Mouse (Mus musculus) kidney, embryonic 16.5 days (tissue): ENCODE data around the gene Itpr2. TPM values are rescaled to one million over a fixed set of nuclear protein-coding genes. Genes with fewer than 3 reads are reported as not detected.

Experiments used
- ATAC-seq: fragments of 200-750 bp; cut with Nextera tagmentation; 2 replicates; pipeline ENCODE4 v1.8.0; 2017; ENCODE audit warnings: moderate TSS enrichment; ENCODE audit not compliant: low FRiP score, low TSS enrichment
- H3K27ac ChIP-seq: fragments of 300-500 bp; sonication (generic); 2 replicates; pipeline ENCODE4 v1.5.1; 2014; ENCODE audit warnings: low read length
- H3K27me3 ChIP-seq: fragments of 300-500 bp; sonication (generic); 2 replicates; pipeline ENCODE4 v1.6.1; 2014; ENCODE audit warnings: low read length, control low read depth, mixed read lengths; ENCODE audit not compliant: insufficient read depth
- H3K36me3 ChIP-seq: fragments of 300-500 bp; sonication (generic); 2 replicates; pipeline ENCODE4 v1.6.1; 2014; ENCODE audit warnings: low read length, control low read depth, mixed read lengths; ENCODE audit not compliant: insufficient read depth
- H3K4me1 ChIP-seq: fragments of 300-500 bp; sonication (generic); 2 replicates; pipeline ENCODE4 v1.6.1; 2014; ENCODE audit warnings: low read length, control low read depth, mixed read lengths; ENCODE audit not compliant: insufficient read depth
- H3K4me2 ChIP-seq: fragments of 300-500 bp; sonication (generic); replicated peaks from 2 replicates; pipeline ENCODE4 v1.6.1; 2014; ENCODE audit warnings: low read depth, low read length
- H3K4me3 ChIP-seq: fragments of 300-500 bp; sonication (generic); 2 replicates; pipeline ENCODE4 v1.5.1; 2014; ENCODE audit warnings: mild to moderate bottlenecking, low read length
- H3K9ac ChIP-seq: fragments of 300-500 bp; sonication (generic); replicated peaks from 2 replicates; pipeline ENCODE4 v1.6.1; 2014; ENCODE audit warnings: low read length
- H3K9me3 ChIP-seq: fragments of 300-500 bp; sonication (generic); 2 replicates; pipeline ENCODE4 v1.6.1; 2016; ENCODE audit warnings: low read length, control low read depth
- WGBS: fragments of 180-500 bp; shearing (Covaris S2); extraction: QIAGEN DNeasy Blood & Tissue Kit; methylation state at CpG from one replicate; pipeline ENCODE4 v1.1.7; 2014; 5-methylcytosine and 5-hydroxymethylcytosine counted together
- polyA plus RNA-seq: library from polyadenylated mRNA; unstranded; fragments of >200 nt; fragmentation: Nextera tagmentation; extraction: Ambion mirVana; gene quantifications from 2 replicates; pipeline ENCODE4 v1.2.1, GENCODE M21; 2015

Itpr2 gene
- polyA plus RNA-seq, 1 experiment from 2014 or later = 14.0 TPM

DNA sequence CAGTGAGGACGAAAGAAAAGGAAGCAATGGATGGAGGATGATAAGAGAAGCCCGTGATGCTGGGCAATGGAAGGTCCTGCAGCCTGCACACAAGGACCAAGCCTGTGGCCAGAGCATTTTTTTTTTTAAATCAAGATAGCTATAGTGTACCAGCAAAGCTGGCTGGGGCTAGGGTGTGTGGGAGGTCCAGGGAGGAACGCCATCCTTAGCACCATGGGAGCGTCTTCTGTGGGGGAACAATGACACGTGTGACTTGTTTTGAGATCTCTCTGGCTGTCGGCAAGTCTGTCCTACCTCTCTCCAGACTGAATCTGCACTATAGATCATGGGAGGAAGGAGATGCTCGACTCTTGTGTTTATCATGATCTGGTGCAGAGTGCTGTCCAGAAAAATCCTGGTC, 365.8 kb downstream of the Itpr2 start:
- no peaks in the 10 kb centered on the region for H3K27me3 ChIP-seq
- ATAC-seq = no peak
- no peak overlapping the region for H3K4me2 ChIP-seq
- H3K9me3 ChIP-seq = no peaks in the 10 kb centered on the region
- no peak overlapping the region for H3K9ac ChIP-seq
- no peak overlapping the region for H3K27ac ChIP-seq
- H3K4me3 ChIP-seq = no peak overlapping the region
- H3K36me3 ChIP-seq = no peaks in the 10 kb centered on the region
- 0 out of 2 replicates have a peak, but pooled peaks cover 10% of the 10 kb centered on the region for H3K4me1 ChIP-seq
- 33% methylated on average over 7 of the region's 7 CpGs for WGBS

DNA sequence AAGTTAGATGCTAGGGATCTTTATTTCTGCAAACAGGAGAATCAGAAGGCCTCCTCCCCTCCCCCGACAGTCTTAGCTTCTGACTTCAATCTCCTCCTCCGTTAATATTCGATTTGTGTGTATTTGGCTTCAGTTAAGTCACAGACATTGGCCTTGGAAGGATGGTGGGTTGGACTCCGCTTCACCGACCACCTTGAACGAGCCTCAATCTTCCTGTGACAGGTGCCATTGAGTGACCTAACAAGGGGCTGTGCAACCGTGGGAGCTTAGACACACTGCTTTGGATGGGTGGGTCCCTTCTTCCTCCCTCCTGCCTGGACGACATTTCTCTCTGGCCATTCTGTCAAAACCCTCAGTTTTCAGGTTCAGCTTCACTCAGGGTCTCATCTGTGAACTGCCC, 366.7 kb downstream of the Itpr2 start:
- ATAC-seq = no peak
- no peaks in the 10 kb centered on the region for H3K36me3 ChIP-seq
- no peak overlapping the region for H3K27ac ChIP-seq
- no peaks in the 10 kb centered on the region for H3K9me3 ChIP-seq
- 50% methylated on average over 8 of the region's 8 CpGs for WGBS
- H3K27me3 ChIP-seq = no peaks in the 10 kb centered on the region
- H3K4me2 ChIP-seq = no peak overlapping the region
- H3K4me1 ChIP-seq = 0 out of 2 replicates have a peak, but pooled peaks cover 10% of the 10 kb centered on the region
- no peak overlapping the region for H3K4me3 ChIP-seq
- H3K9ac ChIP-seq = no peak overlapping the region

- Histone ChIP-seq H3K27me3 (no peaks in the 10 kb centered on the region), H3K9ac (no peak overlapping the region), H3K4me1 (0 out of 2 replicates have a peak, but pooled peaks cover 10% of the 10 kb centered on the region), H3K4me2 (no peak overlapping the region), H3K4me3 (no peak overlapping the region), H3K9me3 (no peaks in the 10 kb centered on the region), H3K36me3 (no peaks in the 10 kb centered on the region), H3K27ac (no peak overlapping the region)
- WGBS = 36% methylated on average over 8 of the region's 8 CpGs
- ATAC-seq = no peak
Observed at GRCm38 (mm10) chr6:146133921-146134320, 368.1 kb downstream of the Itpr2 start.

DNA sequence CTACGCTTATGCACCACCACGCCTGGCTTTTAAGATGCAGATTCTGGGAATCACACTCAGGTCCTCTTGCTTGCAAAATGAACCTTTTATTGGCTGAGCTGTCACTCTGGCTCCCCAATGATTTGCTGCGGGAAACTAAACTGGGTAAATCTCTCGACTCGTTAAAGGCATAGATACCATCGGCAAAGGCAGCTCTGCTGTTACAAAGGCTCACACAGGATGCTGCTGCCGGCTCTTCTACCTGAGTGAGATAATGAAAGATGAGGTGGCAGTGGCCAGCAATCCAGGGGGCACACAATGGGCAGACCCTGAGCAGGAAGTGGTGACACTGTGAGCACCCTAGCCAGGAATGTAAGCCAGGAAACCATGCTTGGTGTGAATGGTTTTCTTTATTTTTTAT, 373.0 kb downstream of the Itpr2 start:
- no peak for ATAC-seq
- no peak overlapping the region for H3K27ac ChIP-seq
- WGBS = 39% methylated on average over 7 of the region's 7 CpGs
- H3K9ac ChIP-seq = no peak overlapping the region
- H3K27me3 ChIP-seq = no peaks in the 10 kb centered on the region
- no peak overlapping the region for H3K4me3 ChIP-seq
- H3K9me3 ChIP-seq = no peaks in the 10 kb centered on the region
- no peaks in the 10 kb centered on the region for H3K4me1 ChIP-seq
- H3K36me3 ChIP-seq = no peaks in the 10 kb centered on the region
- H3K4me2 ChIP-seq = no peak overlapping the region

- no peak overlapping the region for H3K27ac ChIP-seq
- H3K4me3 ChIP-seq = no peak overlapping the region
- no peaks in the 10 kb centered on the region for H3K36me3 ChIP-seq
- WGBS = 84% methylated on average over 12 of the region's 12 CpGs
- no peaks in the 10 kb centered on the region for H3K27me3 ChIP-seq
- no peak for ATAC-seq
- H3K9ac ChIP-seq = no peak overlapping the region
- H3K9me3 ChIP-seq = no peaks in the 10 kb centered on the region
- no peak overlapping the region for H3K4me2 ChIP-seq
- H3K4me1 ChIP-seq = no peaks in the 10 kb centered on the region
Observed at GRCm38 (mm10) chr6:146126823-146127681, 375.0 kb downstream of the Itpr2 start.

- Histone ChIP-seq H3K36me3 (no peaks in the 10 kb centered on the region), H3K27me3 (no peaks in the 10 kb centered on the region), H3K9ac (no peak overlapping the region), H3K9me3 (no peaks in the 10 kb centered on the region), H3K27ac (no peak overlapping the region), H3K4me2 (no peak overlapping the region), H3K4me3 (no peak overlapping the region), H3K4me1 (no peaks in the 10 kb centered on the region)
- 94% methylated on average over 1 of the region's 1 CpGs for WGBS
- no peak for ATAC-seq
Observed at GRCm38 (mm10) chr6:146125621-146126020, 376.4 kb downstream of the Itpr2 start.

DNA sequence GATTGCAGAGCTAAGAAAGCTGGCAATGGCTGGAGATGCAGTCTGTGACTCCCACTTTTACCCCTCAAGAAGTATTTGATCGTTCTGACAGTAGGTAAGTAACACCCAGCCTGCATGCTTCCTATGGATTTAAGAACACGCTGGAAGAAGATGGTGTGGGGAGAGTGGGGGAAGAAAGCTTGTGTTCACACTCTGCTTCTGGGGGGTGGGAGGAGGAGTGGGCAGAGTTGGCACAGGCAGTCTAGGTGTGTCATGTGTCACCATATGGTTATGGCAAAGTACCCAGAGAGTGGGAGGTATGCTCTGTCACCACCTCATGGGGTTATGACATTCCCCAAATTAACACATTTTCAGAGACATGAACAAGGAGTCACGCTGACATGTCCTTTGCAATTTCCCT, 377.5 kb downstream of the Itpr2 start:
- no peaks in the 10 kb centered on the region for H3K36me3 ChIP-seq
- H3K9ac ChIP-seq = no peak overlapping the region
- ATAC-seq = no peak
- 86% methylated on average over 3 of the region's 3 CpGs for WGBS
- no peaks in the 10 kb centered on the region for H3K27me3 ChIP-seq
- H3K9me3 ChIP-seq = no peaks in the 10 kb centered on the region
- no peak overlapping the region for H3K4me3 ChIP-seq
- H3K4me1 ChIP-seq = no peaks in the 10 kb centered on the region
- H3K4me2 ChIP-seq = no peak overlapping the region
- no peak overlapping the region for H3K27ac ChIP-seq

GRCm38 (mm10) chr6:146123656-146124055, 378.4 kb downstream of the Itpr2 start:
- no peak overlapping the region for H3K9ac ChIP-seq
- H3K36me3 ChIP-seq = no peaks in the 10 kb centered on the region
- H3K4me3 ChIP-seq = no peak overlapping the region
- no peak for ATAC-seq
- WGBS = 86% methylated on average over 4 of the region's 4 CpGs
- H3K27ac ChIP-seq = no peak overlapping the region
- no peaks in the 10 kb centered on the region for H3K9me3 ChIP-seq
- H3K4me1 ChIP-seq = no peaks in the 10 kb centered on the region
- H3K27me3 ChIP-seq = no peaks in the 10 kb centered on the region
- H3K4me2 ChIP-seq = no peak overlapping the region

DNA sequence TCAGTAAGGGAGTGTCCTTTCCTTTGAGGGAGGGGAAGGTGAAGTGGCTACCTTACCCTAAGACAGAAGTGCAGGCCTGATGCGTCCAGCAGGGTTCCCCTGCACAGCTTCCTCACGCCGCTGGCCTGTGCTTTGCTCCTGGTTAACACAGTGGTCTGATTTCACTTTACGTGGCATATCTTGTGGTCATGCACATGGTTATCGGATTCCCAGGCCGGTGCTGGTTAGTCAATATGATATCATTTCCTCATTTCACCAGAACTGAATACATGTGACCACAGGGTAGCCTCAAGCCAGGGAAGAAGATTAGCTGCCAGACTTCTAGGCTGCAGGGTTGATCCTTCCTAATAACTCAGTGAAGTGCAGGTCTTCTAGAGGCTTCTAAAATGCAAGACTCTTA, 381.9 kb downstream of the Itpr2 start:
- H3K4me1 ChIP-seq = no peaks in the 10 kb centered on the region
- no peak overlapping the region for H3K27ac ChIP-seq
- H3K9me3 ChIP-seq = no peaks in the 10 kb centered on the region
- no peak overlapping the region for H3K4me2 ChIP-seq
- ATAC-seq = no peak
- 89% methylated on average over 6 of the region's 6 CpGs for WGBS
- H3K27me3 ChIP-seq = no peaks in the 10 kb centered on the region
- no peak overlapping the region for H3K4me3 ChIP-seq
- H3K9ac ChIP-seq = no peak overlapping the region
- no peaks in the 10 kb centered on the region for H3K36me3 ChIP-seq

DNA sequence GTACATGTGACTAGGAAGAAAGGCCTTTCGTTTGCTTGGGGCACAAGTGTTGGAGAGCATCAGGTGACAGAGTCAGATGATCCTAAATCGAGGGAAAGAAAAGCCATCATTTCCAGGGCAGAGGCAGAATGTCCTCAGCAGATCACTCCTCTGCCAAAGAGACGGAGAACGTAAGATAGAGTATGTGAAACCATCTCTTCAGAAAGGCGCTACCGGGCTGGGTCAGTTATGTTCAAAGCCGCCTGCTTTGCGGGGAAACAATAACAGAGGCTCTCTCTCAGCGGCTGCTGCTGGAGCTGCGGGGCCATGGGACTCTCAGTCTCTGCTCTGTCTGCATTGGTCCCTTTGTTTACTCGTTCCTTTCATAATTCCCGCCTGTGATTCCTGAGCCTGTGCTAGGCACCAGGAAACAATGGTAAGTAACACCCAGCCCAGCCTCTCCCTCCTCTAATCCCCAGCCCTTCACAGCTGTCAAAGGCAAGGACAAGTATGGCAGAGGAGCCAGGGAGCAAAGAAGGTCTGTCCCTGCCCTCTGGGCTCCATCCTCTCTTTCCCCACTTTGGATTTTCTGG, 387.2 kb downstream of the Itpr2 start:
- WGBS = 39% methylated on average over 12 of the region's 12 CpGs
- Histone ChIP-seq H3K4me2 (no peak overlapping the region), H3K27ac (no peak overlapping the region), H3K9ac (no peak overlapping the region), H3K9me3 (no peaks in the 10 kb centered on the region), H3K36me3 (no peaks in the 10 kb centered on the region), H3K4me3 (no peak overlapping the region), H3K4me1 (peaks cover 5% of the 10 kb centered on the region), H3K27me3 (no peaks in the 10 kb centered on the region)
- ATAC-seq = no peak
